Mouse (Mus musculus): Measurements from ENCODE around the gene Adcy5. TPM values are rescaled to one million over a fixed set of nuclear protein-coding genes. Genes with fewer than 3 reads are reported as not detected.

Adcy5 gene
- polyA plus RNA-seq, 1 experiment from 2014 or later = 0.52 TPM

DNA sequence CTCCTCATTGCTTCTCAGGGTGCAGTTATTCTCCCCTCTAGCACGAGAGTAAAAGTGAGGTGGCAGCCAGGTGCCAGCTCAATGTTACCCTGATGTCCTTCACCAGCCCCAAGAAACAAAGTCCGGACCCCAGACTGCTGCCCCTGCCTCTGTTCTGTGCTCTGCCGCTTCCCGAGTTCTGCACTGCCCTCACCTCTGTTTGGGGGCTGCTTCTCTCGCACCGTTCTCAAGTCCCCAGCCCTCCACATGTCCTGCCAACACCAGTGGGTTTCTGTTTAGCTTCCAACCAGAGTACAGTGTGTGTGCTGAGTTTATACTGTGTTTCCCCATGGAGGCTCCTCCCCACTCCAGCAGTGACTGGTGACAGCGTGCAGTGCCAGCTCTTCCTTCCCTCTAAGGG lies 150.5 kb downstream of the Adcy5 start:
- Histone ChIP-seq H3K27me3 (replicated peaks; ENCODE audit: control insufficient read depth, insufficient read depth, low read length) (no peaks in the 10 kb centered on the region), H3K4me3 (ENCODE audit: low read depth, low read length) (no peak overlapping the region), H3K36me3 (ENCODE audit: control insufficient read depth, insufficient read depth, low read length) (no peaks in the 10 kb centered on the region), H3K9me3 (ENCODE audit: control insufficient read depth, low read length) (no peaks in the 10 kb centered on the region), H3K27ac (ENCODE audit: low read depth, low read length) (no peak overlapping the region), H3K9ac (ENCODE audit: low read depth, low read length) (no peak overlapping the region), H3K4me2 (no peak overlapping the region), H3K4me1 (replicated peaks; ENCODE audit: control insufficient read depth, insufficient read depth, low read length) (no peaks in the 10 kb centered on the region)
- DNase-seq (ENCODE audit: low spot score) = peak; percentile 22
- ATAC-seq (replicated peaks; ENCODE audit: low FRiP score) = no peak
- 80% methylated on average over 7 of the region's 7 CpGs for WGBS

DNA sequence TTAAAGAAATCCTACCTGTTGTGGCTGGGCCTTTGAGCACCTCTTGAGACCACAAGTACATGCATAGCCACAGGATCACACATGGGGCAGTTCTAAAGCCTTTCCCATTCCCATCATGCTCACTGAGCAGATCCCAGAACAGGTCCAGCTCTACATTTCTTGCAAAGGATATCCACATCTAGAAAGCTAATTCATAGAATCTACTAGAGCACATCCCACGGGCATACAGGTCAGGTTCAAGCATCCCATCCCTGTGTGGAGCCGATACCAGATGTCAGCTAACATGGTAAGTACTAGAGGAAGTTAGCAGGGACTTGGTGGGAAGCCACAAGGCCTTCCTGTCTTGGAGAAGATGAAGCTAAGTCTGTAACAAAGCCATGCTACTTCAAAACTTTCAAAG lies 152.0 kb downstream of the Adcy5 start:
- Histone ChIP-seq H3K9me3 (ENCODE audit: control insufficient read depth, low read length) (no peaks in the 10 kb centered on the region), H3K4me2 (no peak overlapping the region), H3K4me3 (ENCODE audit: low read depth, low read length) (no peak overlapping the region), H3K36me3 (ENCODE audit: control insufficient read depth, insufficient read depth, low read length) (no peaks in the 10 kb centered on the region), H3K4me1 (replicated peaks; ENCODE audit: control insufficient read depth, insufficient read depth, low read length) (no peaks in the 10 kb centered on the region), H3K27ac (ENCODE audit: low read depth, low read length) (no peak overlapping the region), H3K27me3 (replicated peaks; ENCODE audit: control insufficient read depth, insufficient read depth, low read length) (no peaks in the 10 kb centered on the region), H3K9ac (ENCODE audit: low read depth, low read length) (no peak overlapping the region)
- ATAC-seq (replicated peaks; ENCODE audit: low FRiP score) (no peak), DNase-seq (ENCODE audit: low spot score) (peak; percentile 5)
- 79% methylated on average over 2 of the region's 2 CpGs for WGBS

GRCm38 (mm10) chr16:35307331-35307730 lies 152.7 kb downstream of the Adcy5 start:
- no peak overlapping the region for H3K27ac ChIP-seq (ENCODE audit: low read depth, low read length)
- no peaks in the 10 kb centered on the region for H3K27me3 ChIP-seq (replicated peaks; ENCODE audit: control insufficient read depth, insufficient read depth, low read length)
- H3K4me1 ChIP-seq (replicated peaks; ENCODE audit: control insufficient read depth, insufficient read depth, low read length) = no peaks in the 10 kb centered on the region
- no peaks in the 10 kb centered on the region for H3K36me3 ChIP-seq (ENCODE audit: control insufficient read depth, insufficient read depth, low read length)
- no peaks in the 10 kb centered on the region for H3K9me3 ChIP-seq (ENCODE audit: control insufficient read depth, low read length)
- 77% methylated on average over 2 of the region's 2 CpGs for WGBS
- DNase-seq (ENCODE audit: low spot score) (peak; percentile 5), ATAC-seq (replicated peaks; ENCODE audit: low FRiP score) (no peak)
- no peak overlapping the region for H3K9ac ChIP-seq (ENCODE audit: low read depth, low read length)
- H3K4me2 ChIP-seq = no peak overlapping the region
- no peak overlapping the region for H3K4me3 ChIP-seq (ENCODE audit: low read depth, low read length)

DNA sequence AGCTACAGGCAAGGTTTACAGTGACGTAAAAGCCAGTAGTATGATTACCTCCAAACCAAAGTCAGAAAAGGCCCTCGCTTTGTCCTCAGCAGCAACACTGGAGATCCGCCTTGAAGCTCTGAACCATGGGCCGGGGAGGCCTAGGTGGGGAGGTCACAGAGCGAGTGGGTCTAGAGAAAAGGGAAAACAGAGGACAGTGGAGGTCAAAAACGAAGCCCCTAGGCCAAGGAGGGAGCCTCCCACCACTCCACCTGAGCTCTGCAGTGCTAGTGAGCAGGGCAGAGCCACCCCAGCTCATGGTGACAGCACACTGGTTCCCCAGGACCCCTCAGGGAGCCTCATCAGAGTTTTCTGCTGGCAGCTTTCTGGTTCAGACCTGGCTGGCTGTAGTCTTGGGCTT lies 153.3 kb downstream of the Adcy5 start:
- Histone ChIP-seq H3K4me1 (replicated peaks; ENCODE audit: control insufficient read depth, insufficient read depth, low read length) (no peaks in the 10 kb centered on the region), H3K9me3 (ENCODE audit: control insufficient read depth, low read length) (no peaks in the 10 kb centered on the region), H3K4me2 (no peak overlapping the region), H3K27ac (ENCODE audit: low read depth, low read length) (no peak overlapping the region), H3K9ac (ENCODE audit: low read depth, low read length) (no peak overlapping the region), H3K27me3 (replicated peaks; ENCODE audit: control insufficient read depth, insufficient read depth, low read length) (no peaks in the 10 kb centered on the region), H3K36me3 (ENCODE audit: control insufficient read depth, insufficient read depth, low read length) (no peaks in the 10 kb centered on the region), H3K4me3 (ENCODE audit: low read depth, low read length) (no peak overlapping the region)
- ATAC-seq (replicated peaks; ENCODE audit: low FRiP score) = no peak
- no peak for DNase-seq (ENCODE audit: low spot score)
- 85% methylated on average over 6 of the region's 6 CpGs for WGBS

DNA sequence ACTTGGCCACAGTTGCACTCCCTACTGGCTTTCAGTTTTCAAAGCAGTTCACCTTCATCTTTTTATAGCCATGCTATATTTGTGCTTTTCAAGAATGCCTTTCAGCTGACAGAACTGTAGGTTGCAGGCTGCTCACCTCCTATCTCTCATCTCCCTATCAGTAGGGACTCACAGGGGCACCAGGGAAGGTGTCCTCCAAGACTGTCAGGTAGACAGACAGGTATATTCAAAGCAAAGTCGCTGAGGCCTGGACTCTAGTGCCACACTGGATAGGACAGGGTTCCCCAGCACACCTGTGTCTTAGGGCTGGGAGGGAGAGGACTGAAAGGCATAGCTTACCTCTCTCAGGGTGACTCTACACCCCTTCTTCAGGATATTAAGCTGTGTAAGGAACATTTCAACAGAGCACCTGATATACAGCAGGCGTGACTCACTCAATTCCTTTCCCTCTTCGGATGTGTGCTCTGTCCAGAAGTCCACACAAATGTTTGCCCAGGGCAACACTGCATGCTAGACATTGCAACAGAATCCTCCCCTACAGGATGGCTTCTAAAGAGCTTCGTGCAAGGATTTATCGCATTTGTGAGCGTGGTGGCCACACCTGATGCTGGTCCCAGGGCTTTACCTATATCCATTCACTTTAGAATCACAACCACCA lies 153.9 kb downstream of the Adcy5 start:
- H3K27ac ChIP-seq (ENCODE audit: low read depth, low read length) = no peak overlapping the region
- DNase-seq (ENCODE audit: low spot score) (no peak), ATAC-seq (replicated peaks; ENCODE audit: low FRiP score) (no peak)
- no peak overlapping the region for H3K4me3 ChIP-seq (ENCODE audit: low read depth, low read length)
- no peak overlapping the region for H3K9ac ChIP-seq (ENCODE audit: low read depth, low read length)
- H3K36me3 ChIP-seq (ENCODE audit: control insufficient read depth, insufficient read depth, low read length) = no peaks in the 10 kb centered on the region
- no peak overlapping the region for H3K4me2 ChIP-seq
- no peaks in the 10 kb centered on the region for H3K9me3 ChIP-seq (ENCODE audit: control insufficient read depth, low read length)
- no peaks in the 10 kb centered on the region for H3K4me1 ChIP-seq (replicated peaks; ENCODE audit: control insufficient read depth, insufficient read depth, low read length)
- H3K27me3 ChIP-seq (replicated peaks; ENCODE audit: control insufficient read depth, insufficient read depth, low read length) = no peaks in the 10 kb centered on the region
- WGBS = 84% methylated on average over 6 of the region's 6 CpGs

GRCm38 (mm10) chr16:35309634-35310033 lies 155.0 kb downstream of the Adcy5 start:
- H3K27me3 ChIP-seq (replicated peaks; ENCODE audit: control insufficient read depth, insufficient read depth, low read length) = no peaks in the 10 kb centered on the region
- ATAC-seq (replicated peaks; ENCODE audit: low FRiP score) (no peak), DNase-seq (ENCODE audit: low spot score) (no peak)
- no peak overlapping the region for H3K9ac ChIP-seq (ENCODE audit: low read depth, low read length)
- H3K27ac ChIP-seq (ENCODE audit: low read depth, low read length) = no peak overlapping the region
- no peak overlapping the region for H3K4me2 ChIP-seq
- H3K4me3 ChIP-seq (ENCODE audit: low read depth, low read length) = no peak overlapping the region
- no peaks in the 10 kb centered on the region for H3K9me3 ChIP-seq (ENCODE audit: control insufficient read depth, low read length)
- WGBS = 79% methylated on average over 4 of the region's 4 CpGs
- H3K4me1 ChIP-seq (replicated peaks; ENCODE audit: control insufficient read depth, insufficient read depth, low read length) = no peaks in the 10 kb centered on the region
- no peaks in the 10 kb centered on the region for H3K36me3 ChIP-seq (ENCODE audit: control insufficient read depth, insufficient read depth, low read length)

GRCm38 (mm10) chr16:35310551-35311110 lies 156.0 kb downstream of the Adcy5 start:
- Histone ChIP-seq H3K9me3 (ENCODE audit: control insufficient read depth, low read length) (no peaks in the 10 kb centered on the region), H3K9ac (ENCODE audit: low read depth, low read length) (no peak overlapping the region), H3K27me3 (replicated peaks; ENCODE audit: control insufficient read depth, insufficient read depth, low read length) (no peaks in the 10 kb centered on the region), H3K4me3 (ENCODE audit: low read depth, low read length) (no peak overlapping the region), H3K27ac (ENCODE audit: low read depth, low read length) (no peak overlapping the region), H3K36me3 (ENCODE audit: control insufficient read depth, insufficient read depth, low read length) (no peaks in the 10 kb centered on the region), H3K4me1 (replicated peaks; ENCODE audit: control insufficient read depth, insufficient read depth, low read length) (no peaks in the 10 kb centered on the region), H3K4me2 (no peak overlapping the region)
- ATAC-seq (replicated peaks; ENCODE audit: low FRiP score) = no peak
- 58% methylated on average over 2 of the region's 2 CpGs for WGBS
- DNase-seq (ENCODE audit: low spot score) = no peak

DNA sequence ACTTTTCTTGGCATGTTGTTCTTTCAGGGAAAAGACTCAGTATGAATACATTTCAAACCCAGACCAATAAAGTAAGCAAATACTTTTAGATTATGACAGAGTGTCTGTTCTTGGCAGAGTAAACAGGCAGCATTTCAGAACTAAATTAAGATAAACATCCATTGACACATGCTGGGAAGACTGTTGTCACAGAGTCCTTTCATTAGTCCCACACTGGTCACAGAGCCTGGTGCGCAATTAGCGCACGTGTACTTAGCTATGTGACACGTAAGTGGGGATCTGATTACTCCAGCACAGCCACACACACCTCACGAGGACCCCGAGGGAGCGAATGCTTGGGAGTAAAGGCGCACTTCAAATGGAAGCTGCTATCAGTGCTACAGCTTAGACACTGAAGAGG lies 156.9 kb downstream of the Adcy5 start:
- DNase-seq (ENCODE audit: low spot score) = no peak
- Histone ChIP-seq H3K27ac (ENCODE audit: low read depth, low read length) (no peak overlapping the region), H3K4me1 (replicated peaks; ENCODE audit: control insufficient read depth, insufficient read depth, low read length) (no peaks in the 10 kb centered on the region), H3K9me3 (ENCODE audit: control insufficient read depth, low read length) (no peaks in the 10 kb centered on the region), H3K36me3 (ENCODE audit: control insufficient read depth, insufficient read depth, low read length) (no peaks in the 10 kb centered on the region), H3K4me3 (ENCODE audit: low read depth, low read length) (no peak overlapping the region), H3K4me2 (no peak overlapping the region), H3K9ac (ENCODE audit: low read depth, low read length) (no peak overlapping the region), H3K27me3 (replicated peaks; ENCODE audit: control insufficient read depth, insufficient read depth, low read length) (no peaks in the 10 kb centered on the region)
- WGBS = 78% methylated on average over 8 of the region's 8 CpGs
- ATAC-seq (replicated peaks; ENCODE audit: low FRiP score) = no peak

- Histone ChIP-seq H3K27me3 (replicated peaks; ENCODE audit: control insufficient read depth, insufficient read depth, low read length) (no peaks in the 10 kb centered on the region), H3K9ac (ENCODE audit: low read depth, low read length) (no peak overlapping the region), H3K4me2 (no peak overlapping the region), H3K36me3 (ENCODE audit: control insufficient read depth, insufficient read depth, low read length) (no peaks in the 10 kb centered on the region), H3K4me3 (ENCODE audit: low read depth, low read length) (no peak overlapping the region), H3K9me3 (ENCODE audit: control insufficient read depth, low read length) (no peaks in the 10 kb centered on the region), H3K27ac (ENCODE audit: low read depth, low read length) (no peak overlapping the region), H3K4me1 (replicated peaks; ENCODE audit: control insufficient read depth, insufficient read depth, low read length) (no peaks in the 10 kb centered on the region)
- no peak for DNase-seq (ENCODE audit: low spot score)
- 77% methylated on average over 3 of the region's 3 CpGs for WGBS
- no peak for ATAC-seq (replicated peaks; ENCODE audit: low FRiP score)
Observed at GRCm38 (mm10) chr16:35315496-35315895, 160.8 kb downstream of the Adcy5 start.

Data from liver, embryonic 11.5 days (tissue).